Mouse (Mus musculus) kidney, adult 8-10 months (tissue): ENCODE measurements around the gene Atp6v1c2.

ENCODE experiments used
- DNase-seq, 2 experiments: peaks; one replicate each; pipeline ENCODE4 v3.0.0; 2022

The Atp6v1c2 gene

GRCm38 (mm10) chr12:17255602-17256001, 73.6 kb downstream of the Atp6v1c2 start:
- no peak for DNase-seq

- peak; percentile 27 to 64 for DNase-seq
These were observed 76.1 kb downstream of the Atp6v1c2 start for GRCm38 (mm10) chr12:17253069-17253468.

- no peak for DNase-seq
These were observed 78.2 kb downstream of the Atp6v1c2 start for GRCm38 (mm10) chr12:17250962-17251361.

- no peak for DNase-seq
These were observed 87.1 kb downstream of the Atp6v1c2 start for GRCm38 (mm10) chr12:17242041-17242440.

- DNase-seq: no peak
These were observed 87.5 kb downstream of the Atp6v1c2 start for GRCm38 (mm10) chr12:17241614-17242013.

GRCm38 (mm10) chr12:17241016-17241415, 88.1 kb downstream of the Atp6v1c2 start:
- no peak for DNase-seq

- no peak for DNase-seq
These were observed 89.8 kb downstream of the Atp6v1c2 start for GRCm38 (mm10) chr12:17239428-17239688.

- DNase-seq: no peak
These were observed 90.4 kb downstream of the Atp6v1c2 start for GRCm38 (mm10) chr12:17238588-17239427.

- DNase-seq: no peak
These were observed 93.4 kb downstream of the Atp6v1c2 start for GRCm38 (mm10) chr12:17235535-17236313.
